Mouse (Mus musculus): ENCODE results near the gene Gm20538. TPM values are rescaled to one million over a fixed set of nuclear protein-coding genes. Genes with fewer than 3 reads are reported as not detected.

Gene Gm20538
- total RNA-seq, 2 experiments from 2014 or later = not detected

- DNase-seq (ENCODE audit: extremely low spot score in 1 of 2, low spot score in 1 of 2) = no peak
These were observed 56.1 kb downstream of the Gm20538 start for GRCm38 (mm10) chr19:44496511-44496910.

Other genes with a start within 250 kb of the Gm20538 start
- 1 to 10 TPM; 2.8 to 2.9 TPM for gene Scd4, start 219.7 kb downstream of the Gm20538 start, total RNA-seq (2021)
- gene Scd1, start 145.0 kb downstream of the Gm20538 start, total RNA-seq (2021) = 100 to 1,000 TPM; 139 to 156 TPM
- under 1 TPM in 1 of 2 experiments, not detected in 1; 0.09 TPM for gene Wnt8b, start 59.4 kb downstream of the Gm20538 start, total RNA-seq (2021)
- gene Sec31b, start 7.0 kb downstream of the Gm20538 start, total RNA-seq (2021) = under 1 TPM; 0.28 to 0.42 TPM
- 100 to 1,000 TPM; 343 to 371 TPM for gene Ndufb8, start 2.6 kb upstream of the Gm20538 start, total RNA-seq (2021)
- gene Hif1an, start 10.0 kb upstream of the Gm20538 start, total RNA-seq (2021) = 10 to 100 TPM; 29.8 to 30.2 TPM
- under 1 TPM; 0.30 to 0.52 TPM for gene Pax2, start 203.2 kb upstream of the Gm20538 start, total RNA-seq (2021)

All from layer of hippocampus, postnatal 25 days (tissue).